Mouse (Mus musculus) gastrocnemius, postnatal 36 days (tissue): Measurements from ENCODE around the gene Agps. TPM values are rescaled to one million over a fixed set of nuclear protein-coding genes. Genes with fewer than 3 reads are reported as not detected.
"Not testable (repeated sequence)": the region's sequence is repeated elsewhere in the genome, so short reads cannot be mapped to it uniquely, and the experiment has no call there.

ENCODE experiments used
- DNase-seq, 2 experiments: peaks; one replicate each; pipeline ENCODE4 v3.0.0; 2022
- intact Hi-C: fragments of 180-260 bp; cut with DNase I; formaldehyde crosslinking; loops from one replicate; pipeline ENCODE4 v1.15.1; 2025
- total RNA-seq, 2 experiments: library from RNA; stranded (reverse); gene quantifications; 2 replicates each; pipeline ENCODE4 v1.2.3; 2021

Gene Agps
- total RNA-seq, 2 experiments from 2014 or later, result 21.6 to 24.0 TPM

- DNase-seq, result no peak
- intact Hi-C loops, result no loop called here
These were observed 94.1 kb downstream of the Agps start for GRCm38 (mm10) chr2:75926061-75926460.

GRCm38 (mm10) chr2:75928011-75928410, 96.0 kb downstream of the Agps start:
- intact Hi-C loops, result no loop called here
- DNase-seq, result no peak

- intact Hi-C loops, result no loop called here
- DNase-seq, result no peak
These were observed 97.2 kb downstream of the Agps start for GRCm38 (mm10) chr2:75929141-75929540.

GRCm38 (mm10) chr2:75929786-75930444, 97.9 kb downstream of the Agps start:
- intact Hi-C loops, result no loop called here
- DNase-seq, result no peak

- intact Hi-C loops, result no loop called here
- DNase-seq, result no peak
These were observed 99.0 kb downstream of the Agps start for GRCm38 (mm10) chr2:75930941-75931340.

- intact Hi-C loops, result no loop called here
- DNase-seq, result no peak
These were observed 101.6 kb downstream of the Agps start for GRCm38 (mm10) chr2:75933541-75933940.

- intact Hi-C loops, DNase-seq: not testable (repeated sequence)
These were observed 104.7 kb downstream of the Agps start for GRCm38 (mm10) chr2:75936685-75937084.

- intact Hi-C loops, DNase-seq: not testable (repeated sequence)
These were observed 105.6 kb downstream of the Agps start for GRCm38 (mm10) chr2:75937520-75938116.

- intact Hi-C loops, result no loop called here
- DNase-seq, result peak; percentile 59 to 71
These were observed 106.4 kb downstream of the Agps start, which contains the start of gene Ttc30b for GRCm38 (mm10) chr2:75938117-75939063. Gene Ttc30b (minus strand): TSS chr2:75938585.

- intact Hi-C loops, result no loop called here
- no peak for DNase-seq
These were observed 118.7 kb downstream of the Agps start for GRCm38 (mm10) chr2:75950685-75951084.

- DNase-seq, result no peak
- intact Hi-C loops, result no loop called here
These were observed 121.3 kb downstream of the Agps start for GRCm38 (mm10) chr2:75953320-75953719.

GRCm38 (mm10) chr2:75955709-75956108, 123.7 kb downstream of the Agps start:
- intact Hi-C loops, result no loop called here
- DNase-seq, result no peak

GRCm38 (mm10) chr2:75959183-75959849, 127.3 kb downstream of the Agps start:
- no peak for DNase-seq
- intact Hi-C loops, result no loop called here

GRCm38 (mm10) chr2:75959850-75960365, 127.9 kb downstream of the Agps start:
- DNase-seq, result peak in 1 of 2 experiments; percentile 16
- intact Hi-C loops, result loop anchor here (10.0 kb wide), 1 partner anchor 355 kb away; no protein-coding TSS in a partner anchor

GRCm38 (mm10) chr2:75960366-75961330, 128.7 kb downstream of the Agps start:
- intact Hi-C loops, result loop anchor here (10.0 kb wide), 1 partner anchor 356 kb away; no protein-coding TSS in a partner anchor

GRCm38 (mm10) chr2:75963211-75963840, 131.3 kb downstream of the Agps start:
- intact Hi-C loops, result loop anchor here (10.0 kb wide), 1 partner anchor 359 kb away; no protein-coding TSS in a partner anchor
- DNase-seq, result no peak

More at GRCm38 (mm10) chr2:75960366-75961330, 128.7 kb downstream of the Agps start:
- DNase-seq, result peak in 1 of 2 experiments; percentile 16

GRCm38 (mm10) chr2:75964051-75964450, 132.1 kb downstream of the Agps start:
- no peak for DNase-seq
- intact Hi-C loops, result loop anchor here (1.0 to 10.0 kb wide), 2 partner anchors 81 to 359 kb away; no protein-coding TSS in a partner anchor

- intact Hi-C loops, result loop anchor here (1.0 to 10.0 kb wide), 2 partner anchors 81 to 360 kb away; no protein-coding TSS in a partner anchor
- peak; percentile 50 to 53 for DNase-seq
These were observed 132.5 kb downstream of the Agps start for GRCm38 (mm10) chr2:75964512-75964911.
